Mouse (Mus musculus) lung, postnatal 0 days (tissue): ENCODE results near the gene Vcl.

Experiments
- CTCF ChIP-seq: IDR thresholded peaks from 2 replicates; pipeline ENCODE4 v1.5.1; 2016; ENCODE audit warnings: antibody characterized with exemption, mild to moderate bottlenecking
- EP300 ChIP-seq: IDR thresholded peaks from 2 replicates; pipeline ENCODE4 v1.6.1; 2016; ENCODE audit warnings: antibody characterized with exemption, mild to moderate bottlenecking, control low read depth

GRCm38 (mm10) chr14:21017871-21018270 is 88.7 kb downstream of the Vcl start:
- no peak for TF ChIP-seq CTCF
- TF ChIP-seq EP300 = no peak
